Mouse (Mus musculus) heart, postnatal 0 days (tissue): Measurements from ENCODE around the gene Clic6.

Experiments used
- CTCF ChIP-seq: IDR thresholded peaks from 2 replicates; pipeline ENCODE4 v1.5.1; 2016; ENCODE audit warnings: antibody characterized with exemption, control low read depth, low read depth
- EP300 ChIP-seq: IDR thresholded peaks from 2 replicates; pipeline ENCODE4 v1.6.1; 2016; ENCODE audit warnings: antibody characterized with exemption, low read depth

- TF ChIP-seq CTCF = no peak
- no peak for TF ChIP-seq EP300
Observed at GRCm38 (mm10) chr16:92470706-92471105, 14.8 kb upstream of the Clic6 start, which contains the start of gene Rcan1.
